Mouse (Mus musculus): ENCODE measurements around the gene Efna4. TPM values are rescaled to one million over a fixed set of nuclear protein-coding genes. Genes with fewer than 3 reads are reported as not detected.

Efna4 gene
- polyA plus RNA-seq, 1 experiment from 2014 or later: 4.3 TPM

- ATAC-seq (replicated peaks): no peak
- Histone ChIP-seq H3K27ac (no peak overlapping the region), H3K4me3 (no peak overlapping the region), H3K9me3 (no peaks in the 10 kb centered on the region), H3K4me2 (no peak overlapping the region), H3K27me3 (replicated peaks) (no peaks in the 10 kb centered on the region), H3K4me1 (peaks cover 7% of the 10 kb centered on the region), H3K9ac (no peak overlapping the region), H3K36me3 (replicated peaks) (no peaks in the 10 kb centered on the region)
- WGBS: 80% methylated on average over 6 of the region's 6 CpGs
Measured at GRCm38 (mm10) chr3:89355512-89355902, 17.7 kb upstream of the Efna4 start.

GRCm38 (mm10) chr3:89354816-89355511 lies 17.1 kb upstream of the Efna4 start:
- 19% methylated on average over 5 of the region's 5 CpGs for WGBS
- Histone ChIP-seq H3K4me1 (peaks cover 11% of the 10 kb centered on the region), H3K36me3 (replicated peaks) (no peaks in the 10 kb centered on the region), H3K27me3 (replicated peaks) (no peaks in the 10 kb centered on the region), H3K4me2 (no peak overlapping the region), H3K27ac (no peak overlapping the region), H3K9ac (no peak overlapping the region), H3K4me3 (no peak overlapping the region), H3K9me3 (no peaks in the 10 kb centered on the region)
- no peak for ATAC-seq (replicated peaks)

DNA sequence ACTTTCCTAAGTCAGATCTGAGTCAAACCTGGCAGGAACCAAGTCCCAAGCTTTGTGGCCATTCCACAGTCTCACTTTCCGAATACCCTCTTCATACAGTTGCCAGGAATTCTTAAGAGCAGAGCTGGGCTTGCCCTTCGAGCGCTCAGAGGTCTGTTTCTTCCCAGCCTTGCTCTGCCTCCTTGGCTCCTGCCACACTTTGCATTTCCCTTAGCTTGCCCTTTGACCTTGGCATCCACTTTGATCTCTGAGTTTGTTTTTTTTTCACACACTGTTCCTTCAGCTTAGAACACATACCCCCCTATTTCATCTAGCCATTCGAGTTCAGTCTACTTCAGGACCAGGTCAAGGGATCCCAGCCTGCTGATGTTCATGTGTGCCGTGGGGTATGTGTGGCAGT lies 13.4 kb upstream of the Efna4 start:
- H3K4me3 ChIP-seq: no peak overlapping the region
- WGBS: 82% methylated on average over 5 of the region's 5 CpGs
- no peak overlapping the region for H3K27ac ChIP-seq
- H3K9ac ChIP-seq: no peak overlapping the region
- no peak overlapping the region for H3K4me2 ChIP-seq
- no peaks in the 10 kb centered on the region for H3K9me3 ChIP-seq
- no peaks in the 10 kb centered on the region for H3K36me3 ChIP-seq (replicated peaks)
- ATAC-seq (replicated peaks): no peak
- peaks cover 20% of the 10 kb centered on the region for H3K4me1 ChIP-seq
- peaks cover 8% of the 10 kb centered on the region; the same call in 1 of the 2 replicates for H3K27me3 ChIP-seq (replicated peaks)

GRCm38 (mm10) chr3:89349869-89350501 lies 12.2 kb upstream of the Efna4 start, which contains the start of gene Adam15:
Gene Adam15, minus strand, starts transcription at chr3:89349996.
- 0% methylated on average over 59 of the region's 59 CpGs for WGBS
- ATAC-seq (replicated peaks): peak; percentile 93
- peak within 1 kb of the TSS; percentile 89 for H3K27ac ChIP-seq

DNA sequence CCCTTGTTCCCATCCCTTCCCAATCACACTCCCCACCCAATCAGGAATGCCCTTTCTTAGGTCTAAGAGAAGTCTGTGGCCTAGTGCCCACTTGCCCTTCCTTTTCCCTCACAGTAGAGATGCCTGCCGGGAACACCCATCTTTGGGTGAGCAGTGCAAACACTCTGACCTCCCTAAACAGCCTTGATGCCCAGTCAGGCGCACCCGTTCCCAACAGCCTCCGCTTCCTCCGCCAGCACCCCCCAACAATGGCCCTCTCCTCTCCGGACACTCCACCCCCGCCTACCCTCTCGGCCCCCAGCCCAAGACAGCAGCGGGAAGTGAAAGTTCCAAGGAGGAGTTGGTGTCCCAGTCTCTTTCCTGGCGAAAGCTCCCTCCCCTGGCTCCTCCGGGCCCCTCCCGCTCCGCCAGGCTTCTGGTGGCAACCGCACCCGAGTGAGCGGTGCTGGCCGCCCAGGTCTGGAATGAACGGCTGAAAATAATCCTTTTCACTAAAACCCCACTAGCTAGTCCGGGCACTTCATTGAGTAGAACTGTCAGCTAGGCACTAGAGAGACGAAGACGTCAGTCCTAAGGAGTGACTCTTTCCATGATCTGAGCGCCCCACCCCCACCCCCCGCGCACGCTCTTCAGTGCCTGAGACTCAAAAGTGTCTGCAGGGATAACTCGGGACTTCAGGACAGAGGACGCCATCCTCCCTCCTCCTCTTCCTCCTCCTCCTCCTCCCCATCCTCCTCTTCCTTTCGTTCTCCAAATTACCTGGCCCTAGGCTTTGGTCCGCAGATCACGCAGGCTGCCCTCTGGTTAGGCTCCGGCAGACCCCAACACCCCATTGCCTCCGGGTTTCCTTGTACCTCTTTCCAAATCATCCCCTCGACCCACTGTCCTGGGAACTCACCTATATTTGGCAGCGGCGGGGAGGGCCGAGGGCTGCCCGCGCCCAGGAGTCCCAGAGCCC lies 11.4 kb upstream of the Efna4 start:
- peak overlapping the region; percentile 68 for H3K9ac ChIP-seq
- peaks cover 18% of the 10 kb centered on the region for H3K4me1 ChIP-seq
- H3K4me2 ChIP-seq: peak overlapping the region; percentile 86
- peak; percentile 53 for ATAC-seq (replicated peaks)
- no peaks in the 10 kb centered on the region for H3K9me3 ChIP-seq
- H3K27ac ChIP-seq: peak overlapping the region; percentile 89
- H3K27me3 ChIP-seq (replicated peaks): peaks cover 8% of the 10 kb centered on the region; the same call in 1 of the 2 replicates
- H3K4me3 ChIP-seq: peak overlapping the region; percentile 54
- under 1% methylated on average over 38 of the region's 38 CpGs for WGBS
- H3K36me3 ChIP-seq (replicated peaks): no peaks in the 10 kb centered on the region

More at GRCm38 (mm10) chr3:89349869-89350501, 12.2 kb upstream of the Efna4 start, which contains the start of gene Adam15:
- Histone ChIP-seq H3K9me3 (no peaks in the 10 kb centered on the region), H3K4me2 (peak within 1 kb of the TSS; percentile 86), H3K27me3 (replicated peaks) (peaks cover 8% of the 10 kb centered on the region; the same call in 1 of the 2 replicates), H3K9ac (peak within 1 kb of the TSS; percentile 68), H3K36me3 (replicated peaks) (no peaks in the 10 kb centered on the region), H3K4me1 (peaks cover 20% of the 10 kb centered on the region), H3K4me3 (peak within 1 kb of the TSS; percentile 54)

- peaks cover 18% of the 10 kb centered on the region for H3K4me1 ChIP-seq
- H3K27me3 ChIP-seq (replicated peaks): peaks cover 8% of the 10 kb centered on the region; the same call in 1 of the 2 replicates
- no peaks in the 10 kb centered on the region for H3K9me3 ChIP-seq
- no peak overlapping the region for H3K9ac ChIP-seq
- no peaks in the 10 kb centered on the region for H3K36me3 ChIP-seq (replicated peaks)
- no peak overlapping the region for H3K4me2 ChIP-seq
- WGBS: 65% methylated on average over 1 of the region's 1 CpGs
- no peak for ATAC-seq (replicated peaks)
- H3K27ac ChIP-seq: no peak overlapping the region
- no peak overlapping the region for H3K4me3 ChIP-seq
Measured at GRCm38 (mm10) chr3:89347916-89348315, 10.1 kb upstream of the Efna4 start.

DNA sequence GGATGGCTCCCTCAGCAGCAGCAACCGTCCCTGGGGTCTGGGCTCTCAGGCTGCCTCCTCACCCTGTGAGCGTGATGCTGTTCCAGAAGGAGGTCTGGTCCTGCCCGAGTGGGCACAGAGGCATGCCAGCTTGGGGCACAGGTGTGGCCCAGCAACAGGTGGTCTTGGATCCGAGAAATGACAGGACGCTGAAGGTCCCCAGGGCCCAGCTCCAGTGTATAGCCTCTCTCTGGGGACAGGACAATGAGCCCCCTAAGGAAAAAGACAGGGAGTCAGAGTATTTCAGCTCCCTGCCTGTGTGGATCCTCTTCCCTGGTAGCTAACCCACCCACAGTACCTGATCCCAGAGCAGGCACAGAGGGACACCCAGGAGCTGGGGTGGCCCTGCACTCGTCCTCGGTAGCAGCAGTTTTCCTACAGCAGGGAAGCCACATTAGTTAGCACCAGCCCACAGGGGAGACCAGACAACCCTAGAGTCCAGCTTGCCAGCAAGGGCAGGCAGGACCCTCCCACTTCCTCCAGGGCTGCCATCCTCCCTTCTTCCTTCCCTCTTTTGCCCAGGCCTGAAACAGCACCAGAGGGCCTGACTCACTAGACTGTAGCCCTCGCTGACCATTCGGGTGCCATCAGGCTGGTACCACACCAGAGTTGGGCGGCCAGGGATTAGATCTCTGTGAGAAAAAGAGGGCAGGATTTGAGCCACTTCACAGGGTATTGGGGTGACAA lies 9.2 kb upstream of the Efna4 start:
- Histone ChIP-seq H3K27ac (no peak overlapping the region), H3K9me3 (no peaks in the 10 kb centered on the region), H3K4me3 (no peak overlapping the region), H3K9ac (no peak overlapping the region), H3K4me1 (peaks cover 18% of the 10 kb centered on the region), H3K27me3 (replicated peaks) (peaks cover 8% of the 10 kb centered on the region; the same call in 1 of the 2 replicates), H3K36me3 (replicated peaks) (no peaks in the 10 kb centered on the region), H3K4me2 (no peak overlapping the region)
- ATAC-seq (replicated peaks): no peak
- WGBS: 87% methylated on average over 10 of the region's 10 CpGs

DNA sequence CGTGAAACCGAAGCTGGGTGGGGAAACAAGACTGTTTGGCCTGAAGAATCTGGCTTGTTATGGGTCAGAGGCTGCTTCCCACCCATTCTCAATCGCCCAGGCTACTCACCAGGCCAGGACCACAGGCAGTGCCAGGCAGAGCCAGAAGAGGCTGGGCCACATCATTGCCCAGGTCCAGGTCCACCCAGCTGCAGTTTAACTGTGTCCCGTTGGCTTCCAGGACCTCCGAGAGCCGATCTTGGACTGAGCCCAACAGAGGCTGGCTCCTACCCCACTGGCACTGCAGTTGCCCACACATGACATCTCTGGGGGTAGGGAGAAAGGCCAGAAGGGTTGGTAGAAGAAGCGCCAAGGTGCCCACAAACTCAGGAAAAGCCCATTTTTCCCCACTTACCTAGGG lies 5.5 kb upstream of the Efna4 start:
- Histone ChIP-seq H3K4me3 (no peak overlapping the region), H3K4me1 (peaks cover 25% of the 10 kb centered on the region), H3K9ac (no peak overlapping the region), H3K9me3 (no peaks in the 10 kb centered on the region), H3K36me3 (replicated peaks) (no peaks in the 10 kb centered on the region), H3K4me2 (no peak overlapping the region), H3K27me3 (replicated peaks) (peaks cover 8% of the 10 kb centered on the region; the same call in 1 of the 2 replicates), H3K27ac (no peak overlapping the region)
- ATAC-seq (replicated peaks): no peak
- 86% methylated on average over 7 of the region's 7 CpGs for WGBS

GRCm38 (mm10) chr3:89341794-89342193 lies 4.0 kb upstream of the Efna4 start:
- Histone ChIP-seq H3K27me3 (replicated peaks) (peaks cover 2% of the 10 kb centered on the region; the same call in 1 of the 2 replicates), H3K9ac (no peak overlapping the region), H3K4me3 (no peak overlapping the region), H3K9me3 (no peaks in the 10 kb centered on the region), H3K36me3 (replicated peaks) (no peaks in the 10 kb centered on the region), H3K4me1 (peaks cover 38% of the 10 kb centered on the region), H3K4me2 (no peak overlapping the region), H3K27ac (no peak overlapping the region)
- WGBS: 70% methylated on average over 4 of the region's 4 CpGs
- no peak for ATAC-seq (replicated peaks)

GRCm38 (mm10) chr3:89340465-89340864 lies 2.6 kb upstream of the Efna4 start:
- 3% methylated on average over 11 of the region's 11 CpGs for WGBS
- peak; percentile 21 for ATAC-seq (replicated peaks)
- no peaks in the 10 kb centered on the region for H3K9me3 ChIP-seq
- peak overlapping the region; percentile 73 for H3K4me2 ChIP-seq
- peaks cover 44% of the 10 kb centered on the region for H3K4me1 ChIP-seq
- no peak overlapping the region for H3K27ac ChIP-seq
- H3K4me3 ChIP-seq: peak overlapping the region; percentile 41
- peak overlapping the region; percentile 43 for H3K9ac ChIP-seq
- no peaks in the 10 kb centered on the region for H3K36me3 ChIP-seq (replicated peaks)
- no peaks in the 10 kb centered on the region for H3K27me3 ChIP-seq (replicated peaks)

- Histone ChIP-seq H3K4me3 (no peak overlapping the region), H3K9me3 (no peaks in the 10 kb centered on the region), H3K27ac (no peak overlapping the region), H3K27me3 (replicated peaks) (no peaks in the 10 kb centered on the region), H3K4me1 (peaks cover 44% of the 10 kb centered on the region), H3K9ac (no peak overlapping the region), H3K36me3 (replicated peaks) (no peaks in the 10 kb centered on the region), H3K4me2 (no peak overlapping the region)
- no peak for ATAC-seq (replicated peaks)
- WGBS: 23% methylated on average over 8 of the region's 8 CpGs
Measured at GRCm38 (mm10) chr3:89339416-89339815, 1.6 kb upstream of the Efna4 start.
